Mouse (Mus musculus): Measurements from ENCODE around the gene Zbtb22. TPM values are rescaled to one million over a fixed set of nuclear protein-coding genes. Genes with fewer than 3 reads are reported as not detected.
A peak's percentile ranks its signal among the peaks of the same experiment; 100 is the strongest.
"Not testable (repeated sequence)": the region's sequence is repeated elsewhere in the genome, so short reads cannot be mapped to it uniquely, and the experiment has no call there.

Gene Zbtb22
- total RNA-seq, 2 experiments from 2014 or later: 29.4 to 33.0 TPM

- intact Hi-C loops (cut with DNase I): no loop called here
- peak; percentile 91 to 93 for DNase-seq
Observed at GRCm38 (mm10) chr17:33940206-33940805, 24.6 kb downstream of the Zbtb22 start, which contains the start of the genes Pfdn6 and Wdr46. Pfdn6 (minus strand) TSS chr17:33940343. Wdr46 (plus strand) TSS chr17:33940660.

GRCm38 (mm10) chr17:33940981-33941380 lies 25.3 kb downstream of the Zbtb22 start:
- intact Hi-C loops (cut with DNase I): no loop called here
- DNase-seq: peak in 1 of 2 experiments; percentile 28

GRCm38 (mm10) chr17:33941381-33941780 lies 25.7 kb downstream of the Zbtb22 start:
- intact Hi-C loops (cut with DNase I): no loop called here

GRCm38 (mm10) chr17:33943454-33943853 lies 27.8 kb downstream of the Zbtb22 start:
- intact Hi-C loops (cut with DNase I): no loop called here
- no peak for DNase-seq

More at GRCm38 (mm10) chr17:33941381-33941780, 25.7 kb downstream of the Zbtb22 start:
- no peak for DNase-seq

GRCm38 (mm10) chr17:33947430-33948089 lies 31.9 kb downstream of the Zbtb22 start:
- intact Hi-C loops (cut with DNase I): no loop called here
- DNase-seq: no peak

- DNase-seq: no peak
- intact Hi-C loops (cut with DNase I): no loop called here
Observed at GRCm38 (mm10) chr17:33948090-33948904, 32.6 kb downstream of the Zbtb22 start.

GRCm38 (mm10) chr17:33948905-33949537 lies 33.3 kb downstream of the Zbtb22 start:
- intact Hi-C loops (cut with DNase I): no loop called here
- DNase-seq: no peak

GRCm38 (mm10) chr17:33950131-33950625 lies 34.5 kb downstream of the Zbtb22 start:
- intact Hi-C loops (cut with DNase I): no loop called here

GRCm38 (mm10) chr17:33951021-33951946 lies 35.6 kb downstream of the Zbtb22 start, which contains the start of gene B3galt4:
B3galt4 (minus strand) TSS chr17:33951488.
- intact Hi-C loops (cut with DNase I): no loop called here
- DNase-seq: peak; percentile 77 to 84

More at GRCm38 (mm10) chr17:33950131-33950625, 34.5 kb downstream of the Zbtb22 start:
- no peak for DNase-seq

GRCm38 (mm10) chr17:33952015-33952414 lies 36.3 kb downstream of the Zbtb22 start:
- intact Hi-C loops (cut with DNase I); DNase-seq: not testable (repeated sequence)

GRCm38 (mm10) chr17:33952879-33953278 lies 37.2 kb downstream of the Zbtb22 start:
- intact Hi-C loops (cut with DNase I): no loop called here
- DNase-seq: no peak

- intact Hi-C loops (cut with DNase I): no loop called here
- DNase-seq: no peak
Observed at GRCm38 (mm10) chr17:33953310-33953709, 37.6 kb downstream of the Zbtb22 start.

- DNase-seq: no peak
- intact Hi-C loops (cut with DNase I): no loop called here
Observed at GRCm38 (mm10) chr17:33953961-33954565, 38.4 kb downstream of the Zbtb22 start.

GRCm38 (mm10) chr17:33954646-33955554 lies 39.2 kb downstream of the Zbtb22 start:
- intact Hi-C loops (cut with DNase I): no loop called here
- no peak for DNase-seq

- DNase-seq: peak; percentile 98
- intact Hi-C loops (cut with DNase I): no loop called here
Observed at GRCm38 (mm10) chr17:33955555-33956214, 40.0 kb downstream of the Zbtb22 start, which contains the start of the genes Vps52 and Rps18. Vps52 (plus strand) TSS chr17:33955812. Rps18 (minus strand) TSS chr17:33956001.

GRCm38 (mm10) chr17:33956336-33956735 lies 40.6 kb downstream of the Zbtb22 start:
- intact Hi-C loops (cut with DNase I): no loop called here
- no peak for DNase-seq

- intact Hi-C loops (cut with DNase I): no loop called here
- no peak for DNase-seq
Observed at GRCm38 (mm10) chr17:33957493-33957892, 41.8 kb downstream of the Zbtb22 start.
